Mouse (Mus musculus) embryonic facial prominence, embryonic 15.5 days (tissue): ENCODE measurements around the gene Sema3g. TPM values are rescaled to one million over a fixed set of nuclear protein-coding genes. Genes with fewer than 3 reads are reported as not detected.

Experiments used
- ATAC-seq: fragments of 200-750 bp; cut with Nextera tagmentation; 2 replicates; pipeline ENCODE4 v1.8.0; 2017; ENCODE audit warnings: low read depth, moderate TSS enrichment; ENCODE audit not compliant: insufficient number of reproducible peaks, low FRiP score, low TSS enrichment
- H3K27ac ChIP-seq: fragments of 300-500 bp; sonication (generic); replicated peaks from 2 replicates; pipeline ENCODE4 v1.5.1; 2015; ENCODE audit warnings: mild to moderate bottlenecking, inconsistent platforms
- H3K27me3 ChIP-seq: fragments of 300-500 bp; sonication (generic); 2 replicates; pipeline ENCODE4 v1.6.1; 2015; ENCODE audit warnings: inconsistent platforms
- H3K36me3 ChIP-seq: fragments of 300-500 bp; sonication (generic); 2 replicates; pipeline ENCODE4 v1.6.1; 2015; ENCODE audit warnings: mild to moderate bottlenecking, inconsistent platforms
- H3K4me1 ChIP-seq: fragments of 300-500 bp; sonication (generic); 2 replicates; pipeline ENCODE4 v1.6.1; 2015; ENCODE audit warnings: inconsistent platforms
- H3K4me2 ChIP-seq: fragments of 300-500 bp; sonication (generic); replicated peaks from 2 replicates; pipeline ENCODE4 v1.6.1; 2015; ENCODE audit warnings: mild to moderate bottlenecking, inconsistent platforms
- H3K4me3 ChIP-seq: fragments of 300-500 bp; sonication (generic); replicated peaks from 2 replicates; pipeline ENCODE4 v1.5.1; 2015; ENCODE audit warnings: mild to moderate bottlenecking, inconsistent platforms
- H3K9ac ChIP-seq: fragments of 300-500 bp; sonication (generic); 2 replicates; pipeline ENCODE4 v1.6.1; 2015; ENCODE audit warnings: inconsistent platforms
- H3K9me3 ChIP-seq: fragments of 300-500 bp; sonication (generic); replicated peaks from 2 replicates; pipeline ENCODE4 v1.6.1; 2016; ENCODE audit warnings: inconsistent platforms
- WGBS: fragments of 180-500 bp; shearing (Covaris S2); methylation state at CpG from one replicate; pipeline ENCODE4 v1.1.7; 2015; 5-methylcytosine and 5-hydroxymethylcytosine counted together
- polyA plus RNA-seq: library from polyadenylated mRNA; unstranded; fragments of >200 nt; fragmentation: Nextera tagmentation; extraction: Ambion mirVana; gene quantifications from 2 replicates; pipeline ENCODE4 v1.2.1, GENCODE M21; 2015

The Sema3g gene
- polyA plus RNA-seq, 1 experiment from 2014 or later, result 1.3 TPM

GRCm38 (mm10) chr14:31252091-31252490, 34.4 kb downstream of the Sema3g start:
- Histone ChIP-seq H3K4me1 (peaks cover 16% of the 10 kb centered on the region), H3K9ac (peak overlapping the region; percentile 89), H3K4me3 (peak overlapping the region; percentile 75), H3K4me2 (peak overlapping the region; percentile 68), H3K27ac (no peak overlapping the region), H3K36me3 (peaks cover 45% of the 10 kb centered on the region), H3K9me3 (no peaks in the 10 kb centered on the region), H3K27me3 (no peaks in the 10 kb centered on the region)
- WGBS, result 87% methylated on average over 5 of the region's 5 CpGs
- no peak for ATAC-seq

DNA sequence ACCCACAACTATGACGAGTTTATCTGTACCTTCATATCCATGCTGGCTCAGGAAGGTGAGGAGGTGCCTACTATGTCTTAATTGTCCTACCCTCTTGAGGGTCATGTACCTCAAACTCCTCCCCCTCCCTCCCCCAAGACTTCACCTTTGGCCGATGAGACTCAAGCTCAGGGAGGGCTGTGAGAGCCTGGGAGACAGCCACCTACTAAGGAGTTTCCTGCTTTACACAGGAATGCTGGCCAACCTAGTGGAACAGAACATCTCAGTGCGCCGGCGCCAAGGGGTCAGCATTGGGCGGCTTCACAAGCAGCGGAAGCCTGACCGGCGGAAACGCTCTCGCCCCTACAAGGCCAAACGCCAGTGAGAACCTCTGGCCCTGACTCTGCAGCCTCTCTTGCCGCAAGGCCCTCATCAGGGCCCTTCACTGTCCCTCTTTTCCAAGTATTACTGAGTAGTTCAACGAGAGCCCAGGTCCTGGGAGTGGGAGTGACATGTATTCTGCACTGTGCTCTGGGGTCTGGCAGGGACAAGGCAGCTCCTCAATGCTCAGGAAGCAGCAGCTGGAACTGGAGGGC, 40.9 kb downstream of the Sema3g start:
- H3K4me3 ChIP-seq, result no peak overlapping the region
- H3K9ac ChIP-seq, result no peak overlapping the region
- no peaks in the 10 kb centered on the region for H3K4me1 ChIP-seq
- no peaks in the 10 kb centered on the region for H3K9me3 ChIP-seq
- peaks cover 91% of the 10 kb centered on the region for H3K36me3 ChIP-seq
- ATAC-seq, result no peak
- no peak overlapping the region for H3K4me2 ChIP-seq
- no peaks in the 10 kb centered on the region for H3K27me3 ChIP-seq
- 96% methylated on average over 14 of the region's 14 CpGs for WGBS
- H3K27ac ChIP-seq, result no peak overlapping the region

- ATAC-seq, result no peak
Observed at GRCm38 (mm10) chr14:31260374-31260773, 42.7 kb downstream of the Sema3g start.

DNA sequence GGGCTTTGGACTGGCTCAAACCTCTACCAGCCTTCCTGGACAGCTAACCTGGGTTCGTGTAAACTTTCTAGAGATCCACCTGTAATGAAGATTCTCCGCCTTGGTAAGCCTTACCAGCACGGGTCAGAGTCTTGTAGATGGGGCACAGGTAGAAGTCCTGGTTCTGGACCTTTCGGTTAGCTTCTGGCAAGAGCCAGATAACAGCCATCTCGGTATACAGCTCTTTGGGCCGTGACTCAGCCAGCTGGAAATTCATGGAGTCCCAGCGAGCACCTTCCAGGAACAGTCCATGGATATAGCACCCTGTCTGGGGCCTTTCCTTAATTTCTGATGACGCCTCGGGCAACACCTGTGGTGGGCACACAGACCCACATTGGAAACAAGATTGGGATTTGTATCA, 43.3 kb downstream of the Sema3g start:
- H3K4me1 ChIP-seq, result no peaks in the 10 kb centered on the region
- ATAC-seq, result no peak
- no peak overlapping the region for H3K4me3 ChIP-seq
- H3K27me3 ChIP-seq, result no peaks in the 10 kb centered on the region
- H3K9ac ChIP-seq, result no peak overlapping the region
- peaks cover 68% of the 10 kb centered on the region for H3K36me3 ChIP-seq
- WGBS, result 95% methylated on average over 9 of the region's 9 CpGs
- no peak overlapping the region for H3K27ac ChIP-seq
- H3K4me2 ChIP-seq, result no peak overlapping the region
- H3K9me3 ChIP-seq, result no peaks in the 10 kb centered on the region

More at GRCm38 (mm10) chr14:31260374-31260773, 42.7 kb downstream of the Sema3g start:
- Histone ChIP-seq H3K27me3 (no peaks in the 10 kb centered on the region), H3K4me2 (no peak overlapping the region), H3K9me3 (no peaks in the 10 kb centered on the region), H3K27ac (no peak overlapping the region), H3K9ac (no peak overlapping the region), H3K36me3 (peaks cover 73% of the 10 kb centered on the region), H3K4me1 (no peaks in the 10 kb centered on the region), H3K4me3 (no peak overlapping the region)
- 95% methylated on average over 4 of the region's 4 CpGs for WGBS

DNA sequence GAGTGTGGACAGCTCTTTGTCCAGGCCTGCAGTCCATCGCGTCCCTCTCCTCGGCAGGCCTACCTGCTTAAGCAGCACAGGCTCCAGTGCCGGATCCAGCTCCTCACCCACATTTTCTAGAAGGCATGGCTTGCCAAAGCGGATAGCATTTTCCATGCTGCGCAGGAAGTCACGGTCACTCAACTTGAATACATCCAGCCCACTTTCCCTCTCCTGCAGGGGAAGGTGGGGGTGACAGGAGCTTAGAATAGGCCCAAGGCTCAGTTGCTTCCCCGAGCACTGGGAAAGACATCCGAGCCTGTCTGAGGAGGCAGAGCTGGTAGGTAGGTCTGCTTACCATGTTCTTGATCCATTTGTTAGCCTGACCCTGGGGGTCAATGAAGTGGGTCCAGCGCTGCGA, 50.0 kb downstream of the Sema3g start:
- Histone ChIP-seq H3K27ac (no peak overlapping the region), H3K4me1 (peaks cover 9% of the 10 kb centered on the region), H3K4me3 (no peak overlapping the region), H3K4me2 (no peak overlapping the region), H3K9me3 (no peaks in the 10 kb centered on the region), H3K9ac (no peak overlapping the region), H3K36me3 (peaks cover under 1% of the 10 kb centered on the region; the same call in 1 of the 2 replicates), H3K27me3 (no peaks in the 10 kb centered on the region)
- WGBS, result 91% methylated on average over 11 of the region's 11 CpGs
- ATAC-seq, result no peak

GRCm38 (mm10) chr14:31268301-31269001, 50.8 kb downstream of the Sema3g start:
- H3K27me3 ChIP-seq, result no peaks in the 10 kb centered on the region
- no peaks in the 10 kb centered on the region for H3K36me3 ChIP-seq
- H3K4me2 ChIP-seq, result peak overlapping the region; percentile 64
- H3K27ac ChIP-seq, result no peak overlapping the region
- peak overlapping the region; percentile 41 for H3K4me3 ChIP-seq
- H3K4me1 ChIP-seq, result peaks cover 9% of the 10 kb centered on the region
- WGBS, result 61% methylated on average over 9 of the region's 9 CpGs
- H3K9me3 ChIP-seq, result no peaks in the 10 kb centered on the region
- H3K9ac ChIP-seq, result no peak overlapping the region
- no peak for ATAC-seq

GRCm38 (mm10) chr14:31269456-31270100, 51.9 kb downstream of the Sema3g start:
- WGBS, result 13% methylated on average over 27 of the region's 28 CpGs
- Histone ChIP-seq H3K4me2 (peak overlapping the region; percentile 64), H3K9me3 (no peaks in the 10 kb centered on the region), H3K4me1 (peaks cover 9% of the 10 kb centered on the region), H3K27me3 (no peaks in the 10 kb centered on the region), H3K27ac (0 out of 2 replicates have a peak overlapping the region, but pooled peaks have one; percentile 48), H3K36me3 (no peaks in the 10 kb centered on the region), H3K4me3 (peak overlapping the region; percentile 41), H3K9ac (peak overlapping the region; percentile 19; the same call in 1 of the 2 replicates)
- ATAC-seq, result peak; percentile 85

- H3K36me3 ChIP-seq, result no peaks in the 10 kb centered on the region
- H3K4me3 ChIP-seq, result no peak overlapping the region
- no peaks in the 10 kb centered on the region for H3K27me3 ChIP-seq
- ATAC-seq, result no peak
- no peak overlapping the region for H3K4me2 ChIP-seq
- no peaks in the 10 kb centered on the region for H3K9me3 ChIP-seq
- peaks cover 9% of the 10 kb centered on the region for H3K4me1 ChIP-seq
- 92% methylated on average over 6 of the region's 6 CpGs for WGBS
- H3K9ac ChIP-seq, result no peak overlapping the region
- no peak overlapping the region for H3K27ac ChIP-seq
Observed at GRCm38 (mm10) chr14:31271121-31271520, 53.5 kb downstream of the Sema3g start.

DNA sequence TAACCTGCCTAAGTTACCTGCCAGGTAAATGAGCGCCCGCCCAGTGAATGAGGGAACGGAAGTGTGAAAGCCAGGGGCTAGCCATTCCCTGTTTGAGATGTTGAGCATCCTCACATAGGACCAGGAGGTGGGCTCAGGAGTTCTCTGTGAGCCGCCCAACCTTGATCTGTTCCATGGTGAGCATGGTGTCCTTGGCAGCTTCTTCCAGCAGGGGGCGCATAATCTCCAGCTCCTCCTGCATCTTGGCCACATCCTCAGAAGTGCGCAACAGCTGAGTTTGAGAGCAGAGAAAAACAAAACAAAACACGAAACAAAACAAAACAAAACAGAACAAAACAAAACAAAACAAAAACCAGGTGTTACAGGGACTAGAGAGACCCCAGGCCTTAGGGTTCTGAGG, 54.5 kb downstream of the Sema3g start:
- Histone ChIP-seq H3K4me3 (no peak overlapping the region), H3K4me1 (peaks cover 9% of the 10 kb centered on the region), H3K27ac (no peak overlapping the region), H3K4me2 (no peak overlapping the region), H3K9ac (no peak overlapping the region), H3K9me3 (no peaks in the 10 kb centered on the region), H3K27me3 (no peaks in the 10 kb centered on the region), H3K36me3 (no peaks in the 10 kb centered on the region)
- ATAC-seq, result no peak
- 19% methylated on average over 7 of the region's 7 CpGs for WGBS
